Mouse (Mus musculus) left cerebral cortex, adult 9 months (tissue): Measurements from ENCODE around the gene Umod.

ENCODE experiments used
- DNase-seq, 2 experiments: peaks; one replicate each; pipeline ENCODE4 v3.0.0; 2022; ENCODE audit warnings: low spot score in 2 of 2

Umod gene

GRCm38 (mm10) chr7:119441938-119442337 lies 37.1 kb downstream of the Umod start:
- DNase-seq, result no peak

- DNase-seq, result peak; percentile 25 to 78
These were observed 51.9 kb downstream of the Umod start for GRCm38 (mm10) chr7:119427180-119427616.

- no peak for DNase-seq
These were observed 58.4 kb downstream of the Umod start for GRCm38 (mm10) chr7:119420730-119421129.

GRCm38 (mm10) chr7:119418523-119418922 lies 60.6 kb downstream of the Umod start:
- DNase-seq, result no peak
